Mouse (Mus musculus) limb, embryonic 13.5 days (tissue): ENCODE measurements around the gene Cryba4. TPM values are rescaled to one million over a fixed set of nuclear protein-coding genes. Genes with fewer than 3 reads are reported as not detected.
A peak's percentile ranks its signal among the peaks of the same experiment; 100 is the strongest.

Source experiments
- ATAC-seq: fragments of 200-750 bp; cut with Nextera tagmentation; 2 replicates; pipeline ENCODE4 v1.8.0; 2017; ENCODE audit warnings: low read depth, moderate number of reproducible peaks, moderate TSS enrichment; ENCODE audit not compliant: low FRiP score
- H3K27ac ChIP-seq: fragments of 300-500 bp; sonication (generic); 2 replicates; pipeline ENCODE4 v1.5.1; 2015; ENCODE audit warnings: inconsistent platforms, mild to moderate bottlenecking, moderate library complexity
- H3K27me3 ChIP-seq: fragments of 300-500 bp; sonication (generic); 2 replicates; pipeline ENCODE4 v1.6.1; 2015; ENCODE audit warnings: mild to moderate bottlenecking, inconsistent platforms
- H3K36me3 ChIP-seq: fragments of 300-500 bp; sonication (generic); 2 replicates; pipeline ENCODE4 v1.6.1; 2015; ENCODE audit warnings: inconsistent platforms, mild to moderate bottlenecking, moderate library complexity
- H3K4me1 ChIP-seq: fragments of 300-500 bp; sonication (generic); 2 replicates; pipeline ENCODE4 v1.6.1; 2015; ENCODE audit warnings: inconsistent platforms
- H3K4me2 ChIP-seq: fragments of 300-500 bp; sonication (generic); replicated peaks from 2 replicates; pipeline ENCODE4 v1.6.1; 2015; ENCODE audit warnings: inconsistent platforms, mild to moderate bottlenecking, moderate library complexity
- H3K4me3 ChIP-seq: fragments of 300-500 bp; sonication (generic); 2 replicates; pipeline ENCODE4 v1.5.1; 2015; ENCODE audit warnings: moderate library complexity, mild to moderate bottlenecking, inconsistent platforms
- H3K9ac ChIP-seq: fragments of 300-500 bp; sonication (generic); 2 replicates; pipeline ENCODE4 v1.6.1; 2015; ENCODE audit warnings: mild to moderate bottlenecking, inconsistent platforms
- H3K9me3 ChIP-seq: fragments of 300-500 bp; sonication (generic); 2 replicates; pipeline ENCODE4 v1.6.1; 2016; ENCODE audit warnings: inconsistent platforms
- WGBS: fragments of 180-500 bp; shearing (Covaris S2); methylation state at CpG from one replicate; pipeline ENCODE4 v1.1.7; 2015; 5-methylcytosine and 5-hydroxymethylcytosine counted together
- polyA plus RNA-seq: library from polyadenylated mRNA; unstranded; fragments of >200 nt; fragmentation: Nextera tagmentation; extraction: Ambion mirVana; gene quantifications from 2 replicates; pipeline ENCODE4 v1.2.1, GENCODE M21; 2015

Gene Cryba4
- polyA plus RNA-seq, 1 experiment from 2014 or later, result 1.1 TPM

GRCm38 (mm10) chr5:112292343-112292980 is 40.1 kb upstream of the Cryba4 start:
- Histone ChIP-seq H3K9me3 (no peaks in the 10 kb centered on the region), H3K4me3 (no peak overlapping the region), H3K27ac (no peak overlapping the region), H3K9ac (no peak overlapping the region), H3K36me3 (no peaks in the 10 kb centered on the region), H3K27me3 (no peaks in the 10 kb centered on the region), H3K4me1 (peaks cover 48% of the 10 kb centered on the region), H3K4me2 (no peak overlapping the region)
- no peak for ATAC-seq
- 70% methylated on average over 17 of the region's 17 CpGs for WGBS

GRCm38 (mm10) chr5:112291866-112292265 is 39.5 kb upstream of the Cryba4 start:
- Histone ChIP-seq H3K4me1 (peaks cover 47% of the 10 kb centered on the region), H3K36me3 (no peaks in the 10 kb centered on the region)
- no peak for ATAC-seq

DNA sequence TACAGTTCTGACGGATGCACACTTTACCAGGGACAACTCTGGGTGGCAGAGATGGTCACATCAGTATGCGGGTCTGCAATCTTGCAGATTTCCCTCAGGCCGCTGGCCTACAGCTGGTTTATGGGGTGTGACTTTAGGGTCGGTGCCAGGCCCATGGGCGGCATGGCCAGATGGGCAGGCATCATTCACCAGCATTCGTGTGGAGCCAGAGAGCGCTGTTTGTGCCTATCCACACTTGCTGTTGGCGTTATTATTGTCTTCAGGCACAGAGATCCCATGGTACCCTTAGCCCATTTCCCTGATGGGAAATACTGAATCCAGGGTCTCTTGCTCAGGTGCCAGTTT is 38.2 kb upstream of the Cryba4 start:
- Histone ChIP-seq H3K4me2 (no peak overlapping the region), H3K36me3 (no peaks in the 10 kb centered on the region), H3K9me3 (no peaks in the 10 kb centered on the region), H3K9ac (no peak overlapping the region), H3K4me3 (no peak overlapping the region), H3K27ac (peak overlapping the region; percentile 6; the same call in 1 of the 2 replicates), H3K27me3 (no peaks in the 10 kb centered on the region), H3K4me1 (peaks cover 51% of the 10 kb centered on the region)
- WGBS, result 79% methylated on average over 8 of the region's 8 CpGs
- ATAC-seq, result no peak

More at GRCm38 (mm10) chr5:112291866-112292265, 39.5 kb upstream of the Cryba4 start:
- Histone ChIP-seq H3K27ac (no peak overlapping the region), H3K4me3 (no peak overlapping the region), H3K9ac (no peak overlapping the region), H3K4me2 (no peak overlapping the region), H3K27me3 (no peaks in the 10 kb centered on the region), H3K9me3 (no peaks in the 10 kb centered on the region)
- WGBS, result 94% methylated on average over 5 of the region's 5 CpGs

DNA sequence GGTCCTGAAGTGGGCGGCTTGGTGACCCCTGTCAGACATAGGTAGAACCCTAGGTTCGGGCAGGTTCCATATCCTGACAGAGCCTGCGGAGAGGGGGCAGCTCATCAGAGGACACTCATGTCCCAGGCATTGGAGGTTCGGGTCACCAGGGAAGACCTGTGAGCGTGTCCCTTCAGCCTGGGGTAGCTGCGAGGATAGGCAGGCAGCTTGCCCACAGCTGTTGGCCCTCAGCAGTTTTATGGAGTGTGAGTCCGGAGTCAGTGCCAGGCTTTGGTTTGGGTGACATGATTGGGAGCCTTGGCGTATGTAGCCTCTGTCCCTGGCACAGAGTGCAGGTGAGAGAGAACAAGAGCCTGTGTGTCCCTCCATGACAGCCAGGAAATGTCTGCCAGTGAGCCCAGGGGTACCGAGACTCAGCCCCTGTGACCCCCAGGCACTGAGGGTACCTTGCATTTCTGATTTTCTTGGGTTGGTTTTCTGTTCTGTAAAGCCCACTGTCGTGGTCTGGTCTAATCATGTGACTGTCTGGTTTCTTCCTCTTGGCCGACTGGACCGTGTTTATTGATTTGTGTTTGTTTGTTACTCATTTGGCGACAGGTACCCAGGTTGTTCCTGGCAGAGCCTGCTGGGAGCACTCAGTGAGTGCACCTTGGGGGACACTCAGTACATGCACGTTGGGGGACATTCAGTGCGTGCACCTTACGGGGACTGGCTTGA is 37.7 kb upstream of the Cryba4 start:
- H3K27me3 ChIP-seq, result no peaks in the 10 kb centered on the region
- H3K4me1 ChIP-seq, result peaks cover 48% of the 10 kb centered on the region
- WGBS, result 84% methylated on average over 16 of the region's 16 CpGs
- no peak overlapping the region for H3K4me2 ChIP-seq
- peak overlapping the region; percentile 6; the same call in 1 of the 2 replicates for H3K27ac ChIP-seq
- no peaks in the 10 kb centered on the region for H3K9me3 ChIP-seq
- 0 out of 2 replicates have a peak, but pooled peaks have one; percentile 13 for ATAC-seq
- H3K4me3 ChIP-seq, result no peak overlapping the region
- H3K36me3 ChIP-seq, result no peaks in the 10 kb centered on the region
- no peak overlapping the region for H3K9ac ChIP-seq

DNA sequence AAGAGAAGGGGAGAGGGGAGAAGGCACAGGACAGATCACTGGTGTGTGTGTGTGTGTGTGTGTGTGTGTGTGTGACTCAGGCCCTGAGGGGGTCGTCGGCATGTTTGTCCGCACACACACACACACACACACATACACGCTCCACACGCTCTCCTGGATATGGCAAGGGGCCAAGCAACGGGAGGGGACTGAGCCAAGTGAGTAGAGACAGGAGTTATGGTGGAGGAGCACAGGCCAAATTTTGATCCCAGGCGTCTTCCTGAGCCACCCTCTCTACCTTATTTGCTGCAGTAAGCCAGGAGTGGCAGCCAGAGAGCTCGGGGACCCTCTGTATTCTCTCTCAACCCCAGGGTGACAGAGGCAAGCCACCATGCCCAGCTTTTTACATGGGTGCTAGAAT is 36.9 kb upstream of the Cryba4 start:
- no peak overlapping the region for H3K4me2 ChIP-seq
- 67% methylated on average over 8 of the region's 8 CpGs for WGBS
- no peaks in the 10 kb centered on the region for H3K9me3 ChIP-seq
- H3K9ac ChIP-seq, result no peak overlapping the region
- no peak overlapping the region for H3K27ac ChIP-seq
- no peaks in the 10 kb centered on the region for H3K36me3 ChIP-seq
- no peak for ATAC-seq
- H3K27me3 ChIP-seq, result no peaks in the 10 kb centered on the region
- H3K4me3 ChIP-seq, result no peak overlapping the region
- H3K4me1 ChIP-seq, result peaks cover 43% of the 10 kb centered on the region

- Histone ChIP-seq H3K27me3 (no peaks in the 10 kb centered on the region), H3K36me3 (no peaks in the 10 kb centered on the region), H3K9me3 (no peaks in the 10 kb centered on the region), H3K4me3 (no peak overlapping the region), H3K9ac (no peak overlapping the region), H3K4me1 (peaks cover 41% of the 10 kb centered on the region), H3K4me2 (no peak overlapping the region), H3K27ac (no peak overlapping the region)
- WGBS, result 77% methylated on average over 9 of the region's 9 CpGs
- ATAC-seq, result no peak
Observed at GRCm38 (mm10) chr5:112288193-112289141, 36.1 kb upstream of the Cryba4 start.

GRCm38 (mm10) chr5:112287652-112288051 is 35.3 kb upstream of the Cryba4 start:
- H3K27me3 ChIP-seq, result no peaks in the 10 kb centered on the region
- H3K4me1 ChIP-seq, result peaks cover 45% of the 10 kb centered on the region
- H3K9ac ChIP-seq, result no peak overlapping the region
- 90% methylated on average over 2 of the region's 2 CpGs for WGBS
- H3K9me3 ChIP-seq, result no peaks in the 10 kb centered on the region
- no peak overlapping the region for H3K4me2 ChIP-seq
- H3K27ac ChIP-seq, result no peak overlapping the region
- no peak for ATAC-seq
- H3K36me3 ChIP-seq, result no peaks in the 10 kb centered on the region
- H3K4me3 ChIP-seq, result no peak overlapping the region

GRCm38 (mm10) chr5:112286984-112287641 is 34.8 kb upstream of the Cryba4 start:
- Histone ChIP-seq H3K27me3 (no peaks in the 10 kb centered on the region), H3K36me3 (no peaks in the 10 kb centered on the region), H3K4me1 (peaks cover 49% of the 10 kb centered on the region), H3K27ac (no peak overlapping the region), H3K9ac (no peak overlapping the region), H3K9me3 (no peaks in the 10 kb centered on the region), H3K4me3 (no peak overlapping the region), H3K4me2 (no peak overlapping the region)
- 76% methylated on average over 11 of the region's 11 CpGs for WGBS
- no peak for ATAC-seq

DNA sequence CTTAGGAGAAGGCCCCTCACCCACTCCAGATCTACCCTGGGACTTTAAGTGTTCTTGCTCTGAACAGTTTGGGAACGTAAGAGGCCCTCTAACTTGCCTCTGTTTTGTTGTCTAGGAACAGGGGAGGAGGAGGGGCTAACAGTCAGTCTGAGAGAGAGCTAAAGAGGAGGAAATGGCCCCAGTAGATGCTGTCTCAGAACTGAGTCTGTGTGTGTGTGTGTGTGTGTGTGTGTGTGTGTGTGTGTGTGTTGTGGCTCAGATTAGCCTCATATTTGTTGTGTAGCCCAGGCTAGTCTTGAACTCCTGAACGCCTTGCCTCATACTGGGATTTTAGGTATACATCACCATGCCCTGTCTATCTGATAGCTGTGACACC is 34.3 kb upstream of the Cryba4 start:
- Histone ChIP-seq H3K27ac (no peak overlapping the region), H3K4me3 (no peak overlapping the region), H3K4me1 (peaks cover 54% of the 10 kb centered on the region), H3K4me2 (no peak overlapping the region), H3K9ac (no peak overlapping the region), H3K27me3 (no peaks in the 10 kb centered on the region), H3K9me3 (no peaks in the 10 kb centered on the region), H3K36me3 (no peaks in the 10 kb centered on the region)
- WGBS, result 83% methylated on average over 2 of the region's 2 CpGs
- no peak for ATAC-seq

DNA sequence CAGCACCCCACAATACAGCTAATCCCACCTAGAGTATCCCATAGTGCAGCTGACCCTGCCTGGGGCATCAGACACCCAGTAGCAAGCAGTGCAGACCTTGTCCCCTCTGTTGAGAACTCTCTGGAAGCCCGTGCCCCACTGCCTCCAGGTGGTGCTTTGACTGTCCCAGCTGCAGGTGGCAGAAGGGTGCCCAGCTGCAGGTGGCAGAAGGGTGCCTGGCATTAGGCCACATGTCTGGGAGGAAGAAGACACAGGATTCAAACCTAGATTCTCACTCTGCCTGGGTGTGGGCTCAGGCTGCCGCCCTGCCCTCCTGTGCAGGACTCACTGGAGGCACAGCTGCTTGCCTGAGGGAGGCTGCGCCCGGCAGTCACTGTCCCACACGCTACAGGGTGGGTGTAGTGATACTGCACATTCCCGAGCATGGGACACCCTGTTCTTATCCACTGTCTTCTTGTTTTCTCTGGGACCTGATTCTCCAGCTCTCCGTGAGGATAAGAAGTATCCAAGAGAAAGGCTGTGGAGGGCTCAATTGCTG is 33.3 kb upstream of the Cryba4 start:
- H3K27ac ChIP-seq, result no peak overlapping the region
- no peaks in the 10 kb centered on the region for H3K36me3 ChIP-seq
- no peak overlapping the region for H3K4me3 ChIP-seq
- no peak overlapping the region for H3K4me2 ChIP-seq
- 89% methylated on average over 7 of the region's 7 CpGs for WGBS
- no peaks in the 10 kb centered on the region for H3K27me3 ChIP-seq
- peaks cover 61% of the 10 kb centered on the region for H3K4me1 ChIP-seq
- H3K9ac ChIP-seq, result no peak overlapping the region
- no peak for ATAC-seq
- no peaks in the 10 kb centered on the region for H3K9me3 ChIP-seq

- no peaks in the 10 kb centered on the region for H3K9me3 ChIP-seq
- peaks cover 61% of the 10 kb centered on the region for H3K4me1 ChIP-seq
- no peaks in the 10 kb centered on the region for H3K36me3 ChIP-seq
- H3K27me3 ChIP-seq, result no peaks in the 10 kb centered on the region
- H3K9ac ChIP-seq, result no peak overlapping the region
- H3K27ac ChIP-seq, result no peak overlapping the region
- 77% methylated on average over 7 of the region's 7 CpGs for WGBS
- no peak overlapping the region for H3K4me2 ChIP-seq
- no peak for ATAC-seq
- no peak overlapping the region for H3K4me3 ChIP-seq
Observed at GRCm38 (mm10) chr5:112284203-112284582, 31.9 kb upstream of the Cryba4 start.
